Comparison of ENCODE assay signal across 27 mouse cellular contexts in the genomic region with DNA sequence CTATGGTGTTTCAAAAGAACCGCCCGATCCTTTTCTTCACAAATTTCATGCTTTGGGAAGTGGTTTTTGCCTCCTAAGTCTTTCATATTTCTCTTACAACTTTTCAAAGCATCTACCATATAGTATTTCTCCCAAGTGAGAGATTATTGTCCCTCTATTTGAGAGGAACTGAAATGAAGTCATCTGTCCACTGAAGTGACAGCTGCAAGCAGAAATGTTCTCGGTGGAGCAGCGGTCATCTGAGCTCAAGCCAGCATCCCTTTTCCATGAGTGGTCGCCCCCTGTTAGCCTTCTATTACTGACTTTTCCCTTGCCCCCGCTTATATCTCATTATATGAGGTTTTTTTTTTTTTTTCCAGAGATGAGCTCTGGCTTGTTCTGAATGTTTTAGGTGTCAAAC. TPM values are rescaled to one million over a fixed set of nuclear protein-coding genes. Genes with fewer than 3 reads are reported as not detected.
"Had no signal": no experiment of that assay in that cellular context is flagged by ENCODE, and none has a peak within 500 bp of the region (broad histone marks: within the 10 kb centered on the region; RNA-seq: fewer than 3 reads in every experiment).

No protein-coding gene starts in this region.

- H3K4me2 ChIP-seq: embryonic facial prominence, embryonic 12.5 days; embryonic facial prominence, embryonic 13.5 days; embryonic facial prominence, embryonic 15.5 days; forebrain, embryonic 12.5 days; forebrain, embryonic 15.5 days had no signal

- H3K27ac ChIP-seq: embryonic facial prominence, embryonic 10.5 days; embryonic facial prominence, embryonic 12.5 days; embryonic facial prominence, embryonic 13.5 days; embryonic facial prominence, embryonic 15.5 days; forebrain, embryonic 10.5 days; forebrain, embryonic 12.5 days; forebrain, embryonic 15.5 days; gastrocnemius, adult 2 months had no signal

- ATAC-seq: forebrain, embryonic 14.5 days; forebrain, embryonic 15.5 days; forebrain, embryonic 16.5 days; forebrain, postnatal 0 days had no signal

- H3K27me3 ChIP-seq: embryonic facial prominence, embryonic 12.5 days; embryonic facial prominence, embryonic 13.5 days; embryonic facial prominence, embryonic 15.5 days; forebrain, embryonic 12.5 days; forebrain, embryonic 15.5 days had no signal

- H3K9ac ChIP-seq: embryonic facial prominence, embryonic 12.5 days; embryonic facial prominence, embryonic 13.5 days; embryonic facial prominence, embryonic 15.5 days; forebrain, embryonic 12.5 days; forebrain, embryonic 15.5 days; forebrain, postnatal 0 days had no signal

- H3K36me3 ChIP-seq: embryonic facial prominence, embryonic 10.5 days; embryonic facial prominence, embryonic 12.5 days; embryonic facial prominence, embryonic 13.5 days; embryonic facial prominence, embryonic 15.5 days; forebrain, embryonic 10.5 days; forebrain, embryonic 12.5 days; forebrain, embryonic 15.5 days had no signal

- H3K4me3 ChIP-seq: embryonic facial prominence, embryonic 10.5 days; embryonic facial prominence, embryonic 12.5 days; embryonic facial prominence, embryonic 13.5 days; embryonic facial prominence, embryonic 15.5 days; erythroblast, embryonic 14.5 days; forebrain, embryonic 10.5 days; forebrain, embryonic 12.5 days; forebrain, embryonic 15.5 days; gastrocnemius, adult 2 months had no signal

- DNase-seq: cerebellum, adult 2 months; cerebellum, adult 8-10 months; cerebellum, adult 9-10 months; cerebellum, adult 9-11 months; cerebellum, postnatal 10 days; cerebellum, postnatal 14 days; cerebellum, postnatal 25 days; cerebellum, postnatal 36 days; embryo, embryonic 11 days; forebrain, postnatal 0 days; gastrocnemius, adult 2 months; gastrocnemius, postnatal 10 days; gastrocnemius, postnatal 14 days; gastrocnemius, postnatal 25 days; gastrocnemius, postnatal 36 days; heart, adult 18-20 months had no signal

- H3K9me3 ChIP-seq: embryonic facial prominence, embryonic 10.5 days; embryonic facial prominence, embryonic 12.5 days; embryonic facial prominence, embryonic 13.5 days; embryonic facial prominence, embryonic 15.5 days; forebrain, embryonic 10.5 days; forebrain, embryonic 12.5 days; forebrain, embryonic 15.5 days had no signal

- H3K4me1 ChIP-seq: embryonic facial prominence, embryonic 12.5 days; embryonic facial prominence, embryonic 13.5 days; embryonic facial prominence, embryonic 15.5 days; forebrain, embryonic 10.5 days; forebrain, embryonic 12.5 days; forebrain, embryonic 15.5 days had no signal

RNA-seq across cellular contexts. Expression of a gene that starts 52.5 kb away (rescaled TPM):
- total RNA-seq: granulocyte monocyte progenitor cell, adult 5-6 weeks had no signal
